Mouse (Mus musculus): ENCODE results near the gene Hmcn2.

- TF ChIP-seq CTCF (IDR thresholded peaks at IDR 0.05; ENCODE audit: extremely low read depth, insufficient read depth, low read length) (no peak), POLR2A (IDR thresholded peaks at IDR 0.05; ENCODE audit: extremely low read depth, insufficient read depth, low read length) (no peak)
Measured at GRCm38 (mm10) chr2:31359316-31359715, 45.1 kb downstream of the Hmcn2 start.
